Mouse (Mus musculus): ENCODE results near the gene Ndel1. TPM values are rescaled to one million over a fixed set of nuclear protein-coding genes. Genes with fewer than 3 reads are reported as not detected.
A peak's percentile ranks its signal among the peaks of the same experiment; 100 is the strongest.
"Not testable (repeated sequence)": the region's sequence is repeated elsewhere in the genome, so short reads cannot be mapped to it uniquely, and the experiment has no call there.

Gene Ndel1
- polyA plus RNA-seq, 1 experiment from 2014 or later: 80.4 TPM

- no peaks in the 10 kb centered on the region for H3K36me3 ChIP-seq
- H3K4me1 ChIP-seq: peaks cover 5% of the 10 kb centered on the region; the same call in 1 of the 2 replicates
- no peaks in the 10 kb centered on the region for H3K27me3 ChIP-seq (replicated peaks)
- H3K4me2 ChIP-seq (replicated peaks): no peak overlapping the region
- no peak overlapping the region for H3K27ac ChIP-seq
- H3K4me3 ChIP-seq: no peak overlapping the region
- no peak for ATAC-seq (ENCODE audit: low FRiP score, low read depth)
- H3K9ac ChIP-seq: no peak overlapping the region
- 86% methylated on average over 3 of the region's 3 CpGs for WGBS
- no peaks in the 10 kb centered on the region for H3K9me3 ChIP-seq
These were observed 14.3 kb downstream of the Ndel1 start for GRCm38 (mm10) chr11:68857329-68857728.

- Histone ChIP-seq H3K27ac (no peak overlapping the region), H3K9ac (no peak overlapping the region), H3K9me3 (no peaks in the 10 kb centered on the region), H3K4me1 (peaks cover 18% of the 10 kb centered on the region), H3K4me2 (replicated peaks) (no peak overlapping the region), H3K27me3 (replicated peaks) (no peaks in the 10 kb centered on the region), H3K4me3 (no peak overlapping the region), H3K36me3 (no peaks in the 10 kb centered on the region)
- 95% methylated on average over 3 of the region's 3 CpGs for WGBS
- no peak for ATAC-seq (ENCODE audit: low FRiP score, low read depth)
These were observed 17.0 kb downstream of the Ndel1 start for GRCm38 (mm10) chr11:68854621-68855020.

GRCm38 (mm10) chr11:68853611-68854401 lies 17.9 kb downstream of the Ndel1 start:
- Histone ChIP-seq H3K4me2 (replicated peaks) (peak overlapping the region; percentile 69), H3K27me3 (replicated peaks) (no peaks in the 10 kb centered on the region), H3K4me1 (peaks cover 18% of the 10 kb centered on the region), H3K9me3 (no peaks in the 10 kb centered on the region), H3K4me3 (peak overlapping the region; percentile 31), H3K36me3 (no peaks in the 10 kb centered on the region), H3K27ac (no peak overlapping the region), H3K9ac (peak overlapping the region; percentile 38)
- 54% methylated on average over 14 of the region's 14 CpGs for WGBS
- ATAC-seq (ENCODE audit: low FRiP score, low read depth): peak; percentile 13; the same call in 1 of the 2 replicates

- Histone ChIP-seq H3K27me3 (replicated peaks) (no peaks in the 10 kb centered on the region), H3K4me3 (peak overlapping the region; percentile 89), H3K36me3 (no peaks in the 10 kb centered on the region), H3K27ac (peak overlapping the region; percentile 87), H3K9me3 (no peaks in the 10 kb centered on the region), H3K4me2 (replicated peaks) (peak overlapping the region; percentile 69), H3K9ac (peak overlapping the region; percentile 87), H3K4me1 (peaks cover 18% of the 10 kb centered on the region)
- WGBS: under 1% methylated on average over 42 of the region's 42 CpGs
- peak; percentile 100 for ATAC-seq (ENCODE audit: low FRiP score, low read depth)
These were observed 18.7 kb downstream of the Ndel1 start for GRCm38 (mm10) chr11:68852932-68853409.

GRCm38 (mm10) chr11:68852486-68852901 lies 19.2 kb downstream of the Ndel1 start:
- H3K4me1 ChIP-seq: peaks cover 18% of the 10 kb centered on the region
- peak overlapping the region; percentile 69 for H3K4me2 ChIP-seq (replicated peaks)
- peak overlapping the region; percentile 87 for H3K27ac ChIP-seq
- no peaks in the 10 kb centered on the region for H3K27me3 ChIP-seq (replicated peaks)
- peak overlapping the region; percentile 89 for H3K4me3 ChIP-seq
- H3K9ac ChIP-seq: peak overlapping the region; percentile 87
- no peaks in the 10 kb centered on the region for H3K9me3 ChIP-seq
- no peak; the same call in none of the 2 replicates for ATAC-seq (ENCODE audit: low FRiP score, low read depth)
- no peaks in the 10 kb centered on the region for H3K36me3 ChIP-seq
- under 1% methylated on average over 36 of the region's 36 CpGs for WGBS

GRCm38 (mm10) chr11:68851644-68852485 lies 19.8 kb downstream of the Ndel1 start:
- Histone ChIP-seq H3K27me3 (replicated peaks) (no peaks in the 10 kb centered on the region), H3K9ac (peak overlapping the region; percentile 87), H3K36me3 (no peaks in the 10 kb centered on the region), H3K4me3 (peak overlapping the region; percentile 89), H3K27ac (peak overlapping the region; percentile 87), H3K9me3 (no peaks in the 10 kb centered on the region), H3K4me2 (replicated peaks) (peak overlapping the region; percentile 69), H3K4me1 (peaks cover 18% of the 10 kb centered on the region)
- 6% methylated on average over 13 of the region's 13 CpGs for WGBS
- no peak for ATAC-seq (ENCODE audit: low FRiP score, low read depth)

GRCm38 (mm10) chr11:68850862-68851261 lies 20.8 kb downstream of the Ndel1 start:
- no peaks in the 10 kb centered on the region for H3K9me3 ChIP-seq
- H3K4me1 ChIP-seq: peaks cover 18% of the 10 kb centered on the region
- no peak for ATAC-seq (ENCODE audit: low FRiP score, low read depth)
- WGBS: 91% methylated on average over 7 of the region's 7 CpGs
- no peaks in the 10 kb centered on the region for H3K36me3 ChIP-seq
- peak overlapping the region; percentile 30; the same call in 1 of the 2 replicates for H3K4me2 ChIP-seq (replicated peaks)
- H3K4me3 ChIP-seq: no peak overlapping the region
- H3K27me3 ChIP-seq (replicated peaks): no peaks in the 10 kb centered on the region
- H3K9ac ChIP-seq: no peak overlapping the region
- H3K27ac ChIP-seq: no peak overlapping the region

- Histone ChIP-seq H3K4me3 (no peak overlapping the region), H3K9me3 (no peaks in the 10 kb centered on the region), H3K27me3 (replicated peaks) (no peaks in the 10 kb centered on the region), H3K9ac (no peak overlapping the region), H3K27ac (no peak overlapping the region), H3K36me3 (peaks cover 54% of the 10 kb centered on the region), H3K4me2 (replicated peaks) (no peak overlapping the region), H3K4me1 (no peaks in the 10 kb centered on the region)
- WGBS: 69% methylated on average over 5 of the region's 5 CpGs
- ATAC-seq (ENCODE audit: low FRiP score, low read depth): no peak
These were observed 32.1 kb downstream of the Ndel1 start for GRCm38 (mm10) chr11:68839606-68840005.

- H3K4me2 ChIP-seq (replicated peaks): no peak overlapping the region
- no peak for ATAC-seq (ENCODE audit: low FRiP score, low read depth)
- no peak overlapping the region for H3K4me3 ChIP-seq
- no peak overlapping the region for H3K27ac ChIP-seq
- peaks cover 54% of the 10 kb centered on the region for H3K36me3 ChIP-seq
- H3K4me1 ChIP-seq: no peaks in the 10 kb centered on the region
- no peaks in the 10 kb centered on the region for H3K27me3 ChIP-seq (replicated peaks)
- H3K9me3 ChIP-seq: no peaks in the 10 kb centered on the region
- no peak overlapping the region for H3K9ac ChIP-seq
- 94% methylated on average over 3 of the region's 3 CpGs for WGBS
These were observed 36.6 kb downstream of the Ndel1 start for GRCm38 (mm10) chr11:68835034-68835433.

GRCm38 (mm10) chr11:68833593-68833992 lies 38.1 kb downstream of the Ndel1 start:
- H3K27me3 ChIP-seq (replicated peaks): no peaks in the 10 kb centered on the region
- H3K9ac ChIP-seq: no peak overlapping the region
- no peak for ATAC-seq (ENCODE audit: low FRiP score, low read depth)
- no peaks in the 10 kb centered on the region for H3K4me1 ChIP-seq
- no peak overlapping the region for H3K27ac ChIP-seq
- no peak overlapping the region for H3K4me2 ChIP-seq (replicated peaks)
- peaks cover 55% of the 10 kb centered on the region for H3K36me3 ChIP-seq
- H3K9me3 ChIP-seq: no peaks in the 10 kb centered on the region
- no peak overlapping the region for H3K4me3 ChIP-seq

- Histone ChIP-seq H3K4me3 (no peak overlapping the region), H3K36me3 (peaks cover 63% of the 10 kb centered on the region), H3K9me3 (no peaks in the 10 kb centered on the region), H3K9ac (no peak overlapping the region), H3K4me2 (replicated peaks) (no peak overlapping the region), H3K4me1 (no peaks in the 10 kb centered on the region), H3K27me3 (replicated peaks) (no peaks in the 10 kb centered on the region), H3K27ac (no peak overlapping the region)
- no peak for ATAC-seq (ENCODE audit: low FRiP score, low read depth)
- 73% methylated on average over 4 of the region's 4 CpGs for WGBS
These were observed 38.9 kb downstream of the Ndel1 start for GRCm38 (mm10) chr11:68832793-68833192.

- H3K9me3 ChIP-seq; H3K27ac ChIP-seq; H3K4me3 ChIP-seq; H3K27me3 ChIP-seq (replicated peaks); ATAC-seq (ENCODE audit: low FRiP score, low read depth); H3K4me2 ChIP-seq (replicated peaks); H3K9ac ChIP-seq; H3K4me1 ChIP-seq: not testable (repeated sequence)
- peaks cover 63% of the 10 kb centered on the region for H3K36me3 ChIP-seq
- WGBS: 95% methylated on average over 5 of the region's 5 CpGs
These were observed 40.1 kb downstream of the Ndel1 start for GRCm38 (mm10) chr11:68831580-68831979.
